Mouse (Mus musculus) retina, adult 2 months (tissue): ENCODE measurements around the gene Hist1h2bm.
"Not testable (repeated sequence)": the region's sequence is repeated elsewhere in the genome, so short reads cannot be mapped to it uniquely, and the experiment has no call there.

Experiments used
- DNase-seq: peaks from one replicate; pipeline ENCODE4 v3.0.0-alpha.2; 2012; ENCODE audit warnings: low read depth, low spot score

Gene Hist1h2bm

DNA sequence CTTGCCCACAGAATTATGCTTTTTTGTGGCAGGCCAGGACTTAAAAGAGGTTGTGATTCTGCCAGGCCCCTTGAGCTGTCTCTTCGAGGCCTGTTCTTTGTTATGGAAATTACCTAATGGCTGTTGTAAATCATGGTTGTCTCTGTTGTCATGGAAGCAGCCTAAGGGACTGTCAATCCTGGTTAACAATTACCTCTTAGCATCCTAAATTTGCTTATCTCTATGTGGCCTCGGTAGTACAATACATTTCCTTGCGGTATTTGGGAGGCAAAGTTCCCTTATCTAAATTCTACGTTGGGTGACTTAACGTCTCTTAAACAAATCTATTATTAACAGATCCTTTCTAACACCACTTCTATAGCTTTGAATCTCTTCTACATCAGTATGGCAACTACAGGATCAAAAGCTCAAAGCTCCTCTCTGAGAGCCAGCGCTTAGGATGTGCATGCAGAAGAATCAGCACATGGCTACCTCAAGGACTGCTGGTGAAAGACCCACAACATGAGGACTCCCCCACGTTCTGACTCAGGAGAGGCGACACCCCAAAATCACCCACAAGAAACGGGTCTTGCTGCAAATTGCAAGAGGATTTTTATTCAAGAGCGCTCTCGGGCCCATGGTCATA, 6.2 kb downstream of the Hist1h2bm start:
- no peak for DNase-seq

- DNase-seq = no peak
Observed at GRCm38 (mm10) chr13:21729544-21729943, 7.7 kb downstream of the Hist1h2bm start.

DNA sequence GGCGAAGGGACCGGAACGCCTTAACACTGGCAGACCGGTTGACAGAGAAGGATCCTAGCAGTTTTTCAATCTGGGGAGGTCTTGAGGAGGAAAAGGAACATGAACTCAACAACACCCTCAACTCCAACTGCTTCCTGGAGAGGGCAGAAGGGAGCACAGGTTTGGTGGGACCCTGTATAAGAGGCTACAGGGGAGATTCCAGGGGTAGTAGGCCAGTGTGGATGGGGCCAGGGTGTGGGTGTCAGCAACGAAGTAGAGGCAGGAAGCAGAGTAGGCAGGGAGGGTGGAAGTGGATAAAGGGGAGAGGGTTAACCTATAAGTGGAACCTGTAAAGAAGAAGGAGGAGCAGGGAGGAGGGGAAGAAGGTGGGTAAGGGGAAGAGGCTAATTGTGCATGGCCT, 11.6 kb downstream of the Hist1h2bm start:
- no peak for DNase-seq

DNA sequence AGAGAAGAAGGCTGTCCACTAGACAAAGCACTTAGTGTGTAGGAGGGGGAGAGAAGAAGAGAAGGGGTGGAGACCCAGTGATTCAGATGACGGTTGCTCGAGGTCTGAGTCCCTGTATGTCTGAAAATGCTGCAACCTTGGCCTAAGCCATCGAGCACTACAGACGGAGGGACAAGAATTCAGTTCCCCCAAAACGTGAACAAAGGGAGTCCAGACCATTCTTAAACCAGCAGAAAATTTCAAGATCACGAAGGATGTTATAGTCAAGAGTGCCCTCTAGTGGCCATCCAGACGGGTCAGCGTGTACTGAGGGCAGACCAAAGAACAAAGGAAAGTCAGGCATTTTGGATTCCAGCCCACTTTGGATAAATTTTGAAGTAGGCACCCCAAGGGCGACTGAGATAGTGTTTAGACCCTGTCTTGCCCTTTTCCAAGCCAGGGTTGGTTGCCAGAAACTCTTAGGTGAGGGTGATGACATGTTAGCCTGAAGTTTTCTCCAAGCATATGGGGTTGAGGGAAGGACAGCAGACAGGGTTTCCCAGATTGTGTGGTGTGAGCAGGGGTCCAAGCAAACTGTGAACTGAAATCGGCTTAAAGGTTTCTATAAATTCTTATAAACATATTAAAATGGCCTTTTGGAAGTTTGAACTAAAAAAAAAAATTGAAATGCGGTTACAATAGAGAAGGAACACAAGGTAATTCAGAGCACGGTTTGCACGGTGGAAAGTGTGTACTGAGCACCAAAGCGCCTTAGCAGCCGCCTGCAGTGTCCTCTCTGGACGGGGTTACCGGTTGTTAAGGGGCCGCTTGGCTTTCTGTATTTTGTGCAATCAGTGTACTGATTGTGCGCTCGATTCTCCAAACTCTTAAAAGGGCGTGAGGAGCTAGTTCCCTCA, 12.4 kb downstream of the Hist1h2bm start:
- DNase-seq = no peak

DNA sequence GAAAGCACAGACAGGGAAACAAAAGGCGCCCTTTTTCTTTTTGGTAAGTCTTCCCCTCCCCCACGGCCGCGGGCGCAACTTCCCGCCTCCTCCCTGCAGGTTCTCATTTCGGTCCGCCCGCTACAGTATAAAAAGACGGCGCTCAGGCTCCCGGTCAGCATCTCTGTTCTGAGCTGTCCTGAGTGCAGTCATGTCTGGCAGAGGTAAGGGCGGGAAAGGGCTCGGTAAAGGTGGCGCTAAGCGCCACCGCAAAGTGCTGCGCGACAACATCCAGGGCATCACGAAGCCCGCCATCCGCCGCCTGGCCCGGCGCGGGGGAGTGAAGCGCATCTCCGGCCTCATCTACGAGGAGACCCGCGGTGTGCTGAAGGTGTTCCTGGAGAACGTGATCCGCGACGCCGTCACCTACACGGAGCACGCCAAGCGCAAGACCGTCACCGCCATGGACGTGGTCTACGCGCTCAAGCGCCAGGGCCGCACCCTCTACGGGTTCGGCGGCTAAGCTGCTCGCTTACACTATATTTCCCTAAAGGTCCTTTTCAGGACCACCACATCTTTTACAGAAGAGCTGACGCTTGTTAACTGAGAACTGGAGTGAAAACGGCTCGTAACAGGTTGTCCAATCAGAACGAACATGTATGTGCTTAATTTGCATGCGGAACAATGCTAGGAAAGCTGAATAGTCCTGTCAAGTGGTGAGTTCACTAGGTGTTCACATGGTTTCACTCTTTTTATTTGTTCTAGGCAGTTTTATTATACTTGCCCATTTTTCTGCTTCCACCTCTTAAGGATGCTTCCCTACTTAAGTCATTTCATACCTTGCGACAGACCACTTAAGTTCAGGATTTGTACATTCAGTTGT, 13.3 kb downstream of the Hist1h2bm start, which contains the start of gene Hist1h4j:
Gene Hist1h4j, plus strand, starts transcription at position 159 of the 862 bp plus-strand sequence.
- DNase-seq = not testable (repeated sequence)

- no peak for DNase-seq
Observed at GRCm38 (mm10) chr13:21745006-21745405, 23.2 kb downstream of the Hist1h2bm start.

DNA sequence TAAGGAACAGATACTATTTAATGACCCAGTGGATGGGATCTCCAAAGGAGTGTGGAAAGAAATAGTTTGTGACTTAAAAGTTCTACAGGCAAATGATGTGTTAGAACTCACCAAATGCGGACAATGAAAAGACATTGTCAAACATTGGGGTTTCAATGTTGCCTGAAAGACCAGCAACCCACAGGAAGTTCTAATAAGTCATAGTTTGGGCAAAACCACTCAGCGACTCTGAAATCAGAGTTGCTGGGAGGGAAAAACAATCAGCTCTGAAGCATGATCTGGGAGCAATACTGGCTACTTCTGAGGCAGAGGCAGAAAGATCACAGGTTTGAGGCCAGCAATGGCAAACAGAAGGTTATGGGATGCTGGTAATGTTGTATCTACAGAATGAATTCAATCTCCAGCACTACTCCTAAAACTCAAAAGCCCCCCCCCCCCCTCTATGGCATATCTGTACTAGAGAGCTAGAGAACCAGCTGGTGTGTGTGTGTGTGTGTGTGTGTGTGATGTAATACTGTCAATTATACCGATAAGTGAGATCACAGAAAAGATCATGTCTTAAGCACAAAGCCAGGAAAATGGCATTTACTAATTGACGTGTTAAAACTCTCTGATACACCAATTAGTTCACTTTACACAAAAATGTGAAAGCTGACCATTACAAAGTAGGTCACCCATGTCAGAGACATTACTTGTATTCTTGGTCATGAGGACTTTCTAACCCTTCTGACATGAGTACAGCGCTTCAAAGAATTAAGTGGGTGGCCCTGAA, 27.7 kb downstream of the Hist1h2bm start:
- DNase-seq = no peak

- not testable (repeated sequence) for DNase-seq
Observed at GRCm38 (mm10) chr13:21750159-21751017, 28.5 kb downstream of the Hist1h2bm start, which contains the start of gene Hist1h4k. TSS of gene Hist1h4k (minus strand) at chr13:21750505.

DNA sequence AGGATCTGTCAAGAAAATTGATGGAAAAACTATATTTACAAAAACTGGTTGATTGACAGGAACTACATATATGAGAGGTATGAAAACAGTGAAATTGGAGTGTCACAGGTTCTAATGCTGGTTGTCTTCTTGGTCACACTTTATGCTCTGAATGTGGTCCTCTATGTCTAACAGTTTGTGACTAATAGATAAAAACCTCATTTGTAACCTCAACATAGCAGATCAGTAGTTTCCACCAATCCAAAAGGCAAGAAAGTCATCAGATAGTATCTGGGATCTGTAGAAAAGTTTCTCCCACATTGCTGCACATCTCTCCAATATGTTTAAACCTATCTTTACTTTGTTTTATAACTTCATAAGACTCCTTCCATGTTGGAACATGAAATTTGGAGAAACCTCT, 29.6 kb downstream of the Hist1h2bm start:
- no peak for DNase-seq

- DNase-seq = no peak
Observed at GRCm38 (mm10) chr13:21751827-21752226, 30.0 kb downstream of the Hist1h2bm start.

DNA sequence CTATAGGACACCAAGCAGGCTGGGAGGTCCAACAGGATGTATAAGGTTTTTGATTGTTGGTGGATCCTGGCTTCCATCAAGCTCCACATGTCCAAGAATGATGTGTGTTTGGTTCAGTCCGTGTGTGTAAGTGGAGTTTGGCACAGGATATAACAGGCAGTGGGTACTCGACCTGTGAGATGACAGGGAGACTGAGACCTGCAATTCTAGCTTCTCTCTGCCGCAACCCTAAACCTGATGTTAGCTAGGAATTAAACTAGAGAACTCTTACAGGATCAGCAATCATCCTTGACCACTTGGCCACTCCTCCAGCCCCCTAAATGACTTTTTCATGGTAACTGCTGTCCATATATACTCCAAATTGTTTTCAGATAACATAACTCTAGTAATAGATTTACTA, 30.5 kb downstream of the Hist1h2bm start:
- no peak for DNase-seq

GRCm38 (mm10) chr13:21753051-21753523, 31.2 kb downstream of the Hist1h2bm start:
- no peak for DNase-seq

DNA sequence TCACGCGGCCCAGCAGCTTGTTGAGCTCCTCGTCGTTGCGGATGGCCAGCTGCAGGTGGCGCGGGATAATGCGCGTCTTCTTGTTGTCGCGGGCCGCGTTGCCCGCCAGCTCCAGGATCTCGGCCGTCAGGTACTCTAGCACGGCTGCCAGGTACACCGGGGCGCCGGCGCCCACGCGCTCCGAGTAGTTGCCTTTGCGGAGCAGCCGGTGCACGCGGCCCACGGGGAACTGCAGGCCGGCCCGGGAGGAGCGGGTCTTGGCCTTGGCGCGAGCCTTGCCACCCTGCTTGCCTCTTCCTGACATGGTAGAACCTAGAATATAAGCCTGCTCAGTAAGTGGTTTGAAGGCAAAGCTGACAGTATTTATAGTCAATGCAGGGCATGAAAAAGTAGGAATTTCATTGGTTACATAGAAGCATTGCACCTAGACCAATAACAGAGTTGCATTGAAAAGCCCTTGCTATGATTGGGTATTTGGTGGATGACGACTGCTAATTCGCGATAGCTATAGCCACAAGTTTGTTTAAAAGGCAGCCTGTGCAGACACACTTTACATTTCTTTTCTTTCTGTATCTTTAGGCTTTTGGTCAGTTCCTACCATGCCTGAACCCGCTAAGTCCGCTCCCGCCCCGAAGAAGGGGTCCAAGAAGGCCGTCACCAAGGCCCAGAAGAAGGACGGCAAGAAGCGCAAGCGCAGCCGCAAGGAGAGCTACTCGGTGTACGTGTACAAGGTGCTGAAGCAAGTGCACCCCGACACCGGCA, 31.9 kb downstream of the Hist1h2bm start, which contains the start of the genes Hist1h2ak and Hist1h2bn:
Gene Hist1h2ak, minus strand, starts transcription at position 304 of the 762 bp plus-strand sequence.
Gene Hist1h2bn, plus strand, starts transcription at position 600 of the 762 bp plus-strand sequence.
- peak; percentile 82 for DNase-seq

DNA sequence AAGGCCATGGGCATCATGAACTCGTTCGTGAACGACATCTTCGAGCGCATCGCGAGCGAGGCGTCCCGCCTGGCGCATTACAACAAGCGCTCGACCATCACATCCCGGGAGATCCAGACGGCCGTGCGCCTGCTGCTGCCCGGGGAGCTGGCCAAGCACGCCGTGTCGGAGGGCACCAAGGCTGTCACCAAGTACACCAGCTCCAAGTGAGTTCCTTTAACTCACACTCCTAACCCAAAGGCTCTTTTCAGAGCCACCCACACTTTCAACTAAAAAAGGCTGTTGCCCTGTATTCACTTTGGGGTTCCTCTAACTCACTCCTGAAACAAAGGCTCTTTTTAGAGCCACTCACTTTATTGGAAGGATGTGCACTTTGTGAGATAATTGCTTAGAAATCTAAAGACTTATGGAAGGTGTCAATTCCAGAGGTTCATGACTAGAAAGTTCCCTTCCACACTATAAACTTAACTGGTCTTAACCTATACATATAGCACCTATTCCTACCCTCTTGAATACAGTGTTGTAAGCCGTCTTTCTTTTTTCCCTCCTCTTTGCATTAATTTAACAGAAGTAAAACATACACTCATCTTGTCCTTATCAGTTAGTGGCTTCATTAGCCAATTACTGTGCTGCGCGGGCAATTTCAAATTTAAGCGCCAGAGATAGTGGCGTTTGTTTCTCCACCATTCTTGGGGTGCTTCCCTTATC, 32.6 kb downstream of the Hist1h2bm start:
- DNase-seq = not testable (repeated sequence)

- DNase-seq = no peak
Observed at GRCm38 (mm10) chr13:21755707-21756106, 33.9 kb downstream of the Hist1h2bm start.
